Mouse (Mus musculus): ENCODE data around the gene Zfp568. TPM values are rescaled to one million over a fixed set of nuclear protein-coding genes. Genes with fewer than 3 reads are reported as not detected.

The Zfp568 gene
- total RNA-seq, 2 experiments from 2014 or later = 4.1 to 5.0 TPM

DNA sequence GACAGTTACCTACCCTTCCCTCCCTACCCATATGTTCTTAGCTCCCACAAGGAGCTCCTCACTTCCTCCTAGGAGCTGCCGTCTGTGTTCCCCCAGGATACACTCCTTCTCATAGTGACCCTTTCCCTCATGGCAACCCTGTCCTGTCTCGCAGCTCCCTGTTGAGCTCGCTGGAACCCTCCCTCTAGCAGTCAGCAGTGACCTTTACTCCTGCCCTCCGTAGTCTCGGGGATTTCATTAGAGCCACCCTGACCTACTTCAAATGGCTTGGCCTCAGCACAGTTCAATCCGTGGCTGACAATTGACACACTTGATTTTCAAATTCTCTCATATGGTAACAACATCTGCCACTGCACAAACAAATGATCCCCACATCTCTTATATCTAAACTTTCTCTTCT, 46.9 kb downstream of the Zfp568 start:
- intact Hi-C loops (cut with DNase I) = no loop called here
- DNase-seq (ENCODE audit: extremely low spot score in 1 of 2, low spot score in 2 of 2) = no peak

DNA sequence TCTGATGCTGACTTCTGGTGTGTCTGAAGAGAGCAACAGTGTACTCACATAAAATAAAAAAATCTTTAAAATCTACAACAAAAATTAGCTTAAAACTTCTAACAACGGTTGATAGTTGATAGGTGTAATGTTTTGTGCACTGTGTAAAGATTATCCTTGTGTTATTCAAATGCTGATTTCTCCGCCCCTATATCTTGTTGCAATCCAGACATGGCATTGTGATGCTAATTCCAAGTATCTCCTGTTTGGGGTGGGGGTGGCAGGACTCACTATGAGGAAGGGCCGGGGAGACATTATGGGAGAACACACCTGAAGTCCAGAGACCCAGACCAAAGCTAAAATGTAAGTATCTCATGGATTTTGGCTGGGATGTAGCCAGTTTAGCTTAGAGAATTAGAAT, 47.6 kb downstream of the Zfp568 start:
- intact Hi-C loops (cut with DNase I) = no loop called here
- no peak for DNase-seq (ENCODE audit: extremely low spot score in 1 of 2, low spot score in 2 of 2)

DNA sequence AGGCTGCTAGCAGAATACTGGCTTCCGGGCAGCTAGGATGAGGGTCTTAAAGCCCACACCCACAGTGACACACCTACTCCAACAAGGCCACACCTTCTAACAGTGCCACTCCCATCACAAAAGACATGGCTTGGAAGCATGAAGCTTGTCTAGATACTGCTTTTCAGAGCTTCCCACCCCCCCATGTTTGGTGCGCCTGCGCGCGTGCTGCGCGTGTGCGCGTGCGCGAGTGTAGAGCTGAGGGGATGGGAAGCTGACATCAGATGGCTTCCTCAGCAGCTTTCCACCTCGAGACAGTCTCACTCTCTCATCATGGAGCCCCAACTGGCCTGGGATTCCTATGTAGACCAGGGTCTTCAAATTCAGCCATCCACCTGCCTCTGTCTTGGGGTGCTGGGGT, 50.6 kb downstream of the Zfp568 start:
- intact Hi-C loops (cut with DNase I) = no loop called here
- DNase-seq (ENCODE audit: extremely low spot score in 1 of 2, low spot score in 2 of 2) = no peak

DNA sequence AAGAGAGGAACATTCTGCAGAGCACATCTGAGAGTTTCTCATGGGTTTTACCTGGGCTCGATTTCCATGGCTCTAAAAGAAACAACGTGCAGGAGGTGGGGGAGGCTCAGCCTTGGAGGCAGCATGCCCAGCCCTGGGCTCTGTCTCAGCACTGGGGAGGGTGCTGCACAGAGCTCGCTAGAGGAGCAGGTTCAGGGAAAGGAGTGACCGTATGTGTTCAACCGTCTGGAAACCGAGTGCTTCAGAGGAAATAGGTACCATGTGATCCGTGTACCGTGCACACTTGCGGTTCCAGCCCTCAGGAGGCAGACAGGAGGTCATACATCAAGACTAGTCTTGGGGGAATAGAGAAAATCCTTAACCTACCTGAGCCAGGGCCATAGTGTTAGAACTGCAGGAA, 60.6 kb downstream of the Zfp568 start:
- intact Hi-C loops (cut with DNase I) = no loop called here
- DNase-seq (ENCODE audit: extremely low spot score in 1 of 2, low spot score in 2 of 2) = no peak

DNA sequence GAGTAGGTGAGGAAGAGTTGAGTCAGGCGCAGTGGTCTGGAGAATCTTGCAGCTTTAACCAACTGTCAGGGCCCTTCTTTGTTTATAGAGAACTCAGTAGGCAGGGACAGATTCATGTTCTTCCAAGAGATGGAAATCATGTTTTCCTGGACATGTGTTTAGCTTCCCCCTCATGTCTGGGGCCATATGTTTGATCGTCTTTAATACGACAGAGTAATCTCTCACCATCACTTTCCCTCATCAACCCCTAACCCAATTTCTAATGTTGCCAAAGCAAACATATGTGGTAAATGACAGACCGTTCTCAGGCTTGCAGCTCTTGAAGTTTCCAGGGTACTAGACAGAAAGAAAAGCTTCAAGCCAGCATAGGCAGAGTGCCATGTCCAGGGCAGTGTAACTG, 64.4 kb downstream of the Zfp568 start:
- intact Hi-C loops (cut with DNase I) = no loop called here
- DNase-seq (ENCODE audit: extremely low spot score in 1 of 2, low spot score in 2 of 2) = no peak

DNA sequence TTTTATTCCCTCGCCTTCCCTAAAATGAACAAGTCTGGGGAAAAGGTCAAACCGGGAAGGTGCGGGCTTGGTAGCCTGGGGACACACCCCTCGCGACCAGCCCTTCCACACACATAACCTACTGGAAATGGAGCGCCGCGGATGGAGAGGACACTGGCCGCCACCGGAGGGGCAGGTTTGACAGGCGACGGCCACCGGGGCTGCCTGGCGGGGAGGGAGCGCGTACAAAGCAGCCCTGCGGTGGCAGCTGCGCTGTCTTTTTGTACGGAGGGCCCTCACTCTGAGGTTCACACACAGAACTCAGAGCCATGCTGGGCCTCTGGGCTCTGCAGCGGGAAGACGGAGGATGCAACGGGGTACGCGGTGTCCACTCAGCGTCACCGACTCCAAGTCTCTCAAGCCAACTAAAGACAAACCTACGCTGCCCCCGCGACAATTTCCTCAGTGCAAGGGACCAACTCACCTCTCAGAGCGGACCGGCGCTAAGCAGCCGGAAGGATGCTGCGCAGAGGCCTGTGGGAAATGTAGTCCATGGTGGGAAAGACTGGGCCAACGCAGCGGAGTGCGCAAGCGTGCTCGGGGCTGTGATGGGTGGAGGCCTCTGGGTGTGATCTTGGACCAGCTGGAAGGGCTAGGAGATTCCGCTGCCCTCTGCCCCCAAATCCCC, 67.3 kb downstream of the Zfp568 start, which contains the start of gene Zfp14:
Gene Zfp14 (minus strand): TSS at position 499 of the 667 bp plus-strand sequence.
- peak; percentile 87 to 92 for DNase-seq (ENCODE audit: extremely low spot score in 1 of 2, low spot score in 2 of 2)
- intact Hi-C loops (cut with DNase I) = no loop called here

DNA sequence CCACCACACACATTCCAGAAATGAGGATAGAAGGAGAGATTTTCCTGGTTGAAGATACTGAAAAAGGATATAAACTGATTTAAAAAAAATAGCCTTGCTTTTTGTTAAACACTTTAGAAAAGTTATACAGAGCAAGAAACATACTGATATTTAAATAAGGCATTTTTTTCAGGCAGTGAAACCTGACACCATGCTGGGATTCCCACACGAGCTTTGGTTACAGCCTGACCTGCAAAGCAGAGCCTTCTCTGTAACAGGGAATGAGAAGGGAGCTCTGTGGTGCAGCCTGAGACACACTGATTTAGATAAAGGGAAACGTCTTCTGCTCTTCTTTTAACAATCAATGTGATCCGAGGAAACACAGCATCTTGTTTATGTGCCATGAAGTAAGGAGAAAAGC, 69.8 kb downstream of the Zfp568 start:
- intact Hi-C loops (cut with DNase I) = no loop called here

DNA sequence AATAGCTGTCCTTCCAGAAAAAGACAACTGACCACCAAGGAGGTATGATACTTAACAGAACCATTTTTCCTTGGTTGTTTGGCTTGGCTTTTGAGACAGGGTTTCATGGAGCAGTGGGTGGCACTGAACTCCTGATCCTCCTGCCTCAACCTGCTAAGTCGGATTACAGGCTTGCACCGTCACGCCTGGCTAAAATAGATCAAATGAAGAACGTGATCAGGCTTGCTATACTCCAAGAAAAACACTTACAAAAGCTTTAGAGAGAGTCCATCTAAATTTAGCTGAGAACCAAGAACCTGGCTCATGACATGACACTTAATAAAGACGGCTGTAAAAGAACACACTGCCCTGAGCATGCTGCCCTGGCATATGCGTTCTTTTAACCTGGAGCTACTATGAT, 76.6 kb downstream of the Zfp568 start:
- no peak for DNase-seq (ENCODE audit: extremely low spot score in 1 of 2, low spot score in 2 of 2)
- intact Hi-C loops (cut with DNase I) = no loop called here

More for the DNA sequence above, 69.8 kb downstream of the Zfp568 start:
- no peak for DNase-seq (ENCODE audit: extremely low spot score in 1 of 2, low spot score in 2 of 2)

DNA sequence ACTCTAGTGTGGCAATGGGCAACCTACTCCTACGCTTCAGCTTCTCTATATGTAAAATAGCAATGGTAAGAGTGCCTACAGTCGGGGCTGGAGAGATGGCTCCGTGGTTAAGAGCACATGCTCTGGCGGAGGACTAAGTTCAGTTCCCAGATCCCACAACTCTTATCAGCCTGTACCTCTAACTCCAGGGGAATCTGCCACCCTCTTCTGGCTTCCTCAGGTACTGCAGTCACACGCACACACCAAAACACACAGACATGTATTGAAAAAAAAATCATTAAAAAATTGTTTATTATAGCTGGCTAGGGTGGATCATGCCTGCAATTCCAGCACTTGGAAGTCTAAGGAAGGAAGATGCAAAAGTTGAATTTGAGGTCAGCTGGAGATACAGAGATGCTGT, 78.7 kb downstream of the Zfp568 start:
- intact Hi-C loops (cut with DNase I) = no loop called here
- DNase-seq (ENCODE audit: extremely low spot score in 1 of 2, low spot score in 2 of 2) = no peak

DNA sequence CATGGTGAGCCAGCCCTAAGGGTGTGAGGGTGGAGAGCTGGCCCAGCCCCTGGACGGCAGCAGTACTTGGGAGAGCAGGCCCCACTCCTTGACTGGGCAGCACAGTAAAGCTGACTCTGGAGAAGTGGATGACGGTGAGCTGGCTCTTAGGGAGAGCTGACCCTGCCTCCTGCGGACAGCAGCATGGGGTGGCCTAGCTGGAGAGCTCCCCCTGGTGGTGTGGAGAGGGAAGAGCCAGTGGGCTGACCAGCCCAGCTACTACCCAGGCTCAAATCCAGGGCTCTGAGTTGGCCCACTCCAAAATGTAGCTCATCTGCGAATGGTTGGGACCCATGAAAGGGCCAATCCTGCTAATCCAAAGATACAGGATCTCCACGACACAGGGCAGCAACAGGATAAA, 80.9 kb downstream of the Zfp568 start:
- DNase-seq (ENCODE audit: extremely low spot score in 1 of 2, low spot score in 2 of 2) = no peak
- intact Hi-C loops (cut with DNase I) = no loop called here

DNA sequence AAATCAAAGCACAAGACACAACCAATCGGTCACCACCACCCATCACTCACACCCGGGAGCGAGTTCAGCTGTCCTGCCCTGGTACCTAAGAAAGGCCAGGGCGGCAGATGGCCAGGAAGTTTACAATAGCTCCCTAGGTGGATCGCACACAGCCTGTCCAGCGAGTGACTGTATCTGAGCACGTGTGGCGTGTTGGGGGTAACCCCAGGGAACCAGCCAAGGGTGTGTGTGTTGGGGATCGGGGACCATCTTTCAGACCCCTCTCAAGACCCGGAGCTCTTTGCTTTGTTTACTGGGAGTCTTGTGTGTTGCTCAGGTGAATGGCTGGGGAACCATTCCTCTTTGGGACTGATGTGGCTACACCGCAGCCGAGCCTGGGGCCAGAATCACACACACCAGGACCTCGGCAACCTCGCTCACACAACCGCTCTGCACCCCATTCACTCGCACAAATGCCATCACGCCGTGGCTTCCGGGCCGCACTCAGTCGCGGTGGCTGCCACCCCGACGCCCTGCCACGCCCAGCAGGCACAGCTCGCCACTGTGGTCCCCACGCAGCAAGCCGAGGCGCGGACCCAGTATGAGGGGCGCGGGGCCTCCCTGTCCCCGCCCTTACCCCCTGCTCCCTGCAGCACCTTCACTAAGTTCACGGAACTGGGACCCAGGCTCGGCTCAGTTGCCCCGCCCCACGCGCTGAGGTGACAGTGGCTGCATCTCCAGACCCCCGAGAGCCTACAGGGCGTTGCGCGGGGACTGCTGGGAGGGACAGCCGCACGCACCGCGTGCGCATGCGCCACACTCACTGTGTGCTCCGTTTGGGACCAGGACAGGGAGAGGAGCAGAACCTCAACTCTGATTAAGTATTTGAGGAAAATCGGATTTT, 88.6 kb downstream of the Zfp568 start, which contains the start of gene Zfp82:
Gene Zfp82 (minus strand): TSS at position 755 of the 883 bp plus-strand sequence.
- peak; percentile 72 to 87 for DNase-seq (ENCODE audit: extremely low spot score in 1 of 2, low spot score in 2 of 2)
- intact Hi-C loops (cut with DNase I) = loop anchor here (5.0 kb wide), 1 partner anchor 60 kb away; no protein-coding TSS in a partner anchor

Other genes starting within 250 kb of the Zfp568 start
- 10 to 100 TPM; 15.0 to 16.6 TPM for gene Zfp84, start 215.4 kb upstream of the Zfp568 start, total RNA-seq (2021)
- gene Zfp30, start 200.0 kb upstream of the Zfp568 start, total RNA-seq (2021) = 10 to 100 TPM; 10.4 to 10.8 TPM
- gene Zfp790, start 167.8 kb upstream of the Zfp568 start, total RNA-seq (2021) = 10 to 100 TPM; 20.1 to 22.2 TPM
- 10 to 100 TPM; 17.0 to 24.6 TPM for gene Zfp940, start 130.3 kb upstream of the Zfp568 start, total RNA-seq (2021)
- gene Zfp420, start 124.0 kb upstream of the Zfp568 start, total RNA-seq (2021) = 10 to 100 TPM; 14.6 to 14.7 TPM
- 10 to 100 TPM; 21.4 to 21.9 TPM for gene Zfp27, start 77.4 kb upstream of the Zfp568 start, total RNA-seq (2021)
- gene Zfp383, start 75.7 kb upstream of the Zfp568 start, total RNA-seq (2021) = 1 to 10 TPM; 7.9 to 8.0 TPM
- gene Zfp74, start 29.9 kb upstream of the Zfp568 start, total RNA-seq (2021) = 10 to 100 TPM; 22.6 to 23.4 TPM
- gene Zfp14, start 67.4 kb downstream of the Zfp568 start, total RNA-seq (2021) = 1 to 10 TPM; 6.3 to 7.4 TPM
- 1 to 10 TPM; 4.6 to 4.7 TPM for gene Zfp82, start 88.9 kb downstream of the Zfp568 start, total RNA-seq (2021)
- gene Gm26920, start 106.5 kb downstream of the Zfp568 start, total RNA-seq (2021) = under 1 TPM in 1 of 2 experiments, not detected in 1; 0.73 TPM
- gene Zfp566, start 106.6 kb downstream of the Zfp568 start, total RNA-seq (2021) = 1 to 10 TPM; 5.5 to 8.3 TPM
- gene Zfp260, start 110.8 kb downstream of the Zfp568 start, total RNA-seq (2021) = 10 to 100 TPM; 53.8 to 57.4 TPM
- 10 to 100 TPM; 30.6 to 34.5 TPM for gene Zfp382, start 138.0 kb downstream of the Zfp568 start, total RNA-seq (2021)
- 10 to 100 TPM; 43.5 to 50.7 TPM for gene Zfp146, start 185.8 kb downstream of the Zfp568 start, total RNA-seq (2021)
- gene Cox7a1, start 200.2 kb downstream of the Zfp568 start, total RNA-seq (2021) = 1 to 10 TPM; 3.6 to 4.1 TPM
- gene Capns1, start 214.9 kb downstream of the Zfp568 start, total RNA-seq (2021) = 100 to 1,000 TPM; 204 TPM
- gene Polr2i, start 248.0 kb downstream of the Zfp568 start, total RNA-seq (2021) = 10 to 100 TPM; 72.1 to 73.3 TPM
- 100 to 1,000 TPM; 176 to 206 TPM for gene Tbcb, start 248.3 kb downstream of the Zfp568 start, total RNA-seq (2021)